Mouse (Mus musculus): ENCODE measurements around the gene Slc13a3.

DNA sequence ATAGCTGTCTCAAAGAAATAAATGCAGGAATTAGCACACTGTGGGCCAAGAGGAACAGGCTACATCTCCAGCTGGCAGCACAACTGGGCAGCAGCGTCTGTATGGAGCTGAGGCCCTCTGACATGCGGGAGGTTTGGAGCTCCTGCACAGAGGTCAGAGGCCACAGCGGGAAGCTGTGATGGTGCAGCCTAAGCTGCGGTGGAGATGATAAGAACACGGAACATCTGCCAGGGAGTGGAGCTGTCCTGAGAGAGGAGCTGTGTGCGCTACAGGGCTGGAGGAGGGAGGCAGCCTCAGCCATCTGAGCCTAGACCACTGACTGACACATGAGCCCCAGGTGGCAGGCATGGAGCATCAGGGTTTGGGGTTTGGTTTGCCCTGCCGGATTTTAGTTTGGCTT lies 44.3 kb downstream of the Slc13a3 start:
- no peak for TF ChIP-seq CTCF (conservative IDR thresholded peaks at IDR 0.05 in 1 of 2, IDR thresholded peaks at IDR 0.05 in 1 of 2; ENCODE audit: low read depth in 2 of 2, low read length in 2 of 2)
- TF ChIP-seq KAT2A (IDR thresholded peaks at IDR 0.05; ENCODE audit: insufficient replicate concordance, low read length): no peak
- TF ChIP-seq SIN3A (IDR thresholded peaks at IDR 0.05; ENCODE audit: low read length): no peak
- TF ChIP-seq POLR2A (IDR thresholded peaks at IDR 0.05; ENCODE audit: low read depth, low read length): no peak
- no peak for TF ChIP-seq NELFE (IDR thresholded peaks at IDR 0.05; ENCODE audit: low read depth, low read length)
- no peak for TF ChIP-seq MAZ (IDR thresholded peaks at IDR 0.05; ENCODE audit: low read depth, low read length)
- no peak for TF ChIP-seq CHD2 (IDR thresholded peaks at IDR 0.05; ENCODE audit: low read length)
- TF ChIP-seq MEF2A (IDR thresholded peaks at IDR 0.05; ENCODE audit: borderline replicate concordance, low read depth, low read length): no peak
- TF ChIP-seq TCF12 (IDR thresholded peaks at IDR 0.05; ENCODE audit: low read depth, low read length): no peak
- no peak for TF ChIP-seq ELF1 (IDR thresholded peaks at IDR 0.05; ENCODE audit: low read depth, low read length)
- TF ChIP-seq PAX5 (IDR thresholded peaks at IDR 0.05; ENCODE audit: low read length): no peak
